Mouse (Mus musculus) central nervous system, embryonic 14 days (tissue): ENCODE measurements around the gene Kcna5. TPM values are rescaled to one million over a fixed set of nuclear protein-coding genes. Genes with fewer than 3 reads are reported as not detected.

Experiments
- polyA plus RNA-seq: library from polyadenylated mRNA; depleted of rRNA; stranded (reverse); fragments of >200 nt; gene quantifications from 2 replicates; pipeline ENCODE4 v1.2.3, GENCODE M21; 2012; rRNA removed

Gene Kcna5
- 1.5 and 2.2 TPM in 2 replicates for polyA plus RNA-seq

DNA sequence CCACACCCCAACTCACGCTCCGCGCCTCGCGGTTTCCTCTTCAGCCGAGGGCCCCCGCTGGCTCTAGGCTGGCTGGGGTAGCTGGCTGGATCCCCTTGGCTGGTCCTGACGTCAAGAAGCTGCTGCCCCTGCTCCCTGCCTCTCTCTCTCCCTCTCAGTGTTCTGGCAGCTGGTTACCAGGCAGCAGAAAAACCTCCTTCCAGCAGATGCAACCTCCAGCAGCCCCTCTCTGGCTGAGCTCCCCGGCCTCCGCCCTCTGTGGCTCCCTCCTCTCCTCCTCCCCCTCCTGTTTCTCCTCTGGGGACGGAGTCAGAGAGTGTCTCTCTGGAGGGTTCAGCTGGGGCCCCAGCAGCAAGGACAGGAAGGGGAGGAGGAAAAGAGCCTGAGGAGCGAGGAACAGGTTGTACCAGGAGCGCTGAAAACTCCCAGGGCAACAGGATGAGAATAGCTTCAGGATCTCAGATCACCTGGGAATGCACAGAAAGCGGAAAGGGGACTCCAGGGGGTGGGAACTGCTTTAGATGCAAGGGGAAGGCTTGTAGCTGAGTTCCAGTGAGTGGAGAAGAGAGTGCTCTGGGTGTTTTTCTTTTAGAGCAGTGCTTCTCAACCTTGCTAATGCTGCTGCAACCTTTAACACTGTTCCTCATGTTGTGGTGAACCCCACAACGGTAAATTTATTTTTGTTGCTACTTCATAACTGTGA is at the start of gene Kcna5:
Kcna5 (minus strand) TSS at position 205 of the 703 bp plus-strand sequence.

Other genes with a start within 250 kb of the Kcna5 start
- gene Kcna1, start 111.0 kb upstream of the Kcna5 start, polyA plus RNA-seq, result 1.1 and 1.7 TPM in 2 replicates
- 7.4 and 10.4 TPM in 2 replicates for gene Kcna6, start 205.3 kb upstream of the Kcna5 start, polyA plus RNA-seq